Mouse (Mus musculus): Measurements from ENCODE around the gene Map3k13.
"Not testable (repeated sequence)": the region's sequence is repeated elsewhere in the genome, so short reads cannot be mapped to it uniquely, and the experiment has no call there.

The Map3k13 gene

GRCm38 (mm10) chr16:21906902-21907301 is 112.8 kb downstream of the Map3k13 start:
- DNase-seq (ENCODE audit: low read depth, low spot score): no peak

DNA sequence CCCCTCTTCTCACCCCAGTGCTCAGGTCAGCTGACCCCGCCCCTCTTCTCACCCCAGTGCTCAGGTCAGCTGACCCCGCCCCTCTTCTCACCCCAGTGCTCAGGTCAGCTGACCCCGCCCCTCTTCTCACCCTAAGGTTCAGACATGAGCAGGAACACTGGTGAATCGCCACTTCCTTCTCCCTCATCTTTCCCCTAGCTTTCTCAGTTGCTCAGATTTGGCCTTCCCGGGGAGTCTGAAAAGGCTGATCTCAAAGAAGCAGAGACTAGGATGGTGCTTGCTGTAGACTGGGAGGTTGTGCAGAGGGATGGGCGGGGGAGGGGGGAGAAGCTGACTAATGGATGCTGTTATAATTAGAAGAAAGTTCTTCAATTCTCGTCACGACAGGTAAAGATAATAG is 114.8 kb downstream of the Map3k13 start:
- DNase-seq (ENCODE audit: low read depth, low spot score): not testable (repeated sequence)

DNA sequence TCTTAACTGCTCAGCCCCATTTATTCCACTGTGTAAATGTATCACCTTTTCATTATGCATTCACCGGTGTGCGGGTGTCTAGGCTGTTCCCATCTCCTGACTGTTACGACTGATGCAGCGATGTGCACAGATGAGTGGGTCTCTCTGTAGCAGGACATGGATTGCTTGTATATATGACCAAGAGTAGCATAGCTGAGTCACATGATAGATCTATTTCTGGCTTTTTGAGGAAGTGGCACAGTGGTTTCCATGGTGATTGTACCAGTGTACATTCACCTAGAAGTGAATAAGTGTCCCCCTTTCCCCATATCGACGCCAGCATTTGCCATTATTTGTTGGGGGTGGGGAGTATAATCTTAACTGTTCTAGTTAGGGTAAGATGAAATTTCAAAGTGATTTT is 119.2 kb downstream of the Map3k13 start:
- no peak for DNase-seq (ENCODE audit: low read depth, low spot score)

- DNase-seq (ENCODE audit: low read depth, low spot score): no peak
Observed at GRCm38 (mm10) chr16:21916681-21917080, 122.5 kb downstream of the Map3k13 start.

GRCm38 (mm10) chr16:21928471-21928870 is 134.3 kb downstream of the Map3k13 start:
- DNase-seq (ENCODE audit: low read depth, low spot score): no peak

GRCm38 (mm10) chr16:21946761-21947715 is 152.9 kb downstream of the Map3k13 start, which contains the start of gene Tmem41a:
TSS of gene Tmem41a (minus strand) at chr16:21947552.
- peak; percentile 71 for DNase-seq (ENCODE audit: low read depth, low spot score)

DNA sequence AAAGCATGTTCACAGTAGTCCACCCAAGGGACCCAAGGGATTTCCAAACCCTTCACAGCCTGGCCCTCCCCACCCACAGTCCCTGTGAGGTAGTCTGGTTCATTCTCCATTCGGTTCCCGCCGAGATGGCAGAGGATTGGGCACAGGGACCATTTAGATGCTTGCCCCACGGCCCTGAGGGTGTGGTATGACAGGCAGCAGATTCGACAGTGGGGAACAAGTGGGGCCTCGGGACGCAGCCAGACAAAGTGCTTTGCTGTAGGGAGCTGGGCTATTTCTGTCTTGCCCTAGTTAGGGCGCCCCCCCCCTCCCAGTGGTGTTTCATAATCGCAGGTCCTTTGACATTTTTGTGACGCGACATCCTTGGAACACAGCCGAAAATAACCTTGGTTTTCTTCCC is 161.4 kb downstream of the Map3k13 start:
- no peak for DNase-seq (ENCODE audit: low read depth, low spot score)

GRCm38 (mm10) chr16:21965576-21965975 is 171.4 kb downstream of the Map3k13 start:
- no peak for DNase-seq (ENCODE audit: low read depth, low spot score)

DNA sequence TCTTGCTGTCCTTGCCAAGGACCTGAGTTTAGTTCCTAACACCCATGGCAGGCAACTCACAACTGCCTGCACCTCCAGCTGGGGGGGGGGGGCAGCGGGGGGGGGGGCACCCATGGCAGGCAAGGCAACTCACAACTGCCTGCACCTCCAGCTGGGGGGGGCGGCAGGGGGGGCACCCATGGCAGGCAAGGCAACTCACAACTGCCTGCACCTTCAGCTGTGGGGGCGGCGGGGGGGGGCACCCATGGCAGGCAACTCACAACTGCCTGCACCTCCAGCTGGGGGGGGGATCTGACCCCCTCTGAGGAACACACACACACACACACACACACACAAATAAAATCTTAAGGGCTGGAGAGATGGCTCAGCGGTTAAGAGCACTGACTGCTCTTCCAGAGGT is 175.7 kb downstream of the Map3k13 start:
- no peak for DNase-seq (ENCODE audit: low read depth, low spot score)

- no peak for DNase-seq (ENCODE audit: low read depth, low spot score)
Observed at GRCm38 (mm10) chr16:21970536-21970935, 176.4 kb downstream of the Map3k13 start.

GRCm38 (mm10) chr16:21971446-21971845 is 177.3 kb downstream of the Map3k13 start:
- no peak for DNase-seq (ENCODE audit: low read depth, low spot score)

DNA sequence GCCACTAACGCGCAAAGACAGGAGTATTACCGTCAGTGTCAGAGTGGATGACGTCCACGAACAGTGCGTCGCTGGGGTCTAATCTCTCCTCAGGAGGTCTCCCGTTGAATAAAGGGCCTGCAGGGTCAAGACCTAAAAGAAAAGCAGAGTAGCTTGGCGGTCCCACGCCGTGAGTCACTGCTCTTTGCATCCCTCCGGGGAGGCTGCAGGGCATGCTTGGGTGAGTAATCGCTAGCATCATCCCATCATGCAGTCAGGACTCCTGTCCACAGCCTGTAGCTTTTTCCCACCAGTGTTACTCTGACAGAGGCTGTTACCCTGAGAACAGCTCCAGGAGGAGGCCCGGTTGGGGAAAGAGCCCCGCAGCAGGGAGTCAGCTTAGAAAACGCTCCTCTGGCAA is 182.1 kb downstream of the Map3k13 start:
- DNase-seq (ENCODE audit: low read depth, low spot score): no peak

DNA sequence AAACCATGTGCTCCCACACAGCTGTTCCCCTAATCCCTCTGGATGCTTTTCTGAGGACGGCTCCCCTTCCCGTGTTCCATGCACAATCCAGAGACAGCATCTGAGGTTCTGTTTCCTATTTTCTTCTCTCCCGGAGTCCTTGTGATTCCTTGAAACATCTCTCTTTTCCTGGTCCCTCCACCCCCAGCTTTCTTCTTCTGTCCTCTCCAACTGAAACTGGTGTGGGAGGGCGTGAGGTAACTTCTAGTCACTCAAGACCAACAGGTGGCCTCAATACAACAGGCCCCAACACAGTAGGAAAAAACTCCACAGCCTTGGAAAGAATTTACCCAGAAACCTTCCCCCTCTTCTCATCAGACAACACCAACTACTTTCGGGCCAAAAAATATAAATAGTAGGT is 183.2 kb downstream of the Map3k13 start:
- no peak for DNase-seq (ENCODE audit: low read depth, low spot score)
